Mouse (Mus musculus) kidney, adult 11 months (tissue): ENCODE results near the gene Pxk.
"Not testable (repeated sequence)": the region's sequence is repeated elsewhere in the genome, so short reads cannot be mapped to it uniquely, and the experiment has no call there.

Experiments
- DNase-seq: peaks from one replicate; pipeline ENCODE4 v3.0.0; 2022

The Pxk gene

GRCm38 (mm10) chr14:8108047-8108446 lies 10.0 kb downstream of the Pxk start:
- no peak for DNase-seq

GRCm38 (mm10) chr14:8108976-8109375 lies 11.0 kb downstream of the Pxk start:
- DNase-seq, result no peak

GRCm38 (mm10) chr14:8111545-8111944 lies 13.5 kb downstream of the Pxk start:
- DNase-seq, result peak; percentile 44

- DNase-seq, result no peak
These were observed 14.0 kb downstream of the Pxk start for GRCm38 (mm10) chr14:8112036-8112435.

- no peak for DNase-seq
These were observed 15.6 kb downstream of the Pxk start for GRCm38 (mm10) chr14:8113616-8114015.

- DNase-seq, result no peak
These were observed 16.3 kb downstream of the Pxk start for GRCm38 (mm10) chr14:8114306-8114705.

GRCm38 (mm10) chr14:8114756-8115155 lies 16.7 kb downstream of the Pxk start:
- DNase-seq, result no peak

- DNase-seq, result no peak
These were observed 17.8 kb downstream of the Pxk start for GRCm38 (mm10) chr14:8115772-8116171.

GRCm38 (mm10) chr14:8117371-8117770 lies 19.4 kb downstream of the Pxk start:
- DNase-seq, result no peak

GRCm38 (mm10) chr14:8119454-8119853 lies 21.4 kb downstream of the Pxk start:
- no peak for DNase-seq

GRCm38 (mm10) chr14:8119904-8120303 lies 21.9 kb downstream of the Pxk start:
- DNase-seq, result no peak

GRCm38 (mm10) chr14:8123141-8123540 lies 25.1 kb downstream of the Pxk start:
- DNase-seq, result no peak

- DNase-seq, result not testable (repeated sequence)
These were observed 25.6 kb downstream of the Pxk start for GRCm38 (mm10) chr14:8123611-8124010.

GRCm38 (mm10) chr14:8124046-8124881 lies 26.3 kb downstream of the Pxk start:
- no peak for DNase-seq

GRCm38 (mm10) chr14:8127971-8128370 lies 30.0 kb downstream of the Pxk start:
- no peak for DNase-seq

- DNase-seq, result no peak
These were observed 34.8 kb downstream of the Pxk start for GRCm38 (mm10) chr14:8132789-8133188.

- no peak for DNase-seq
These were observed 36.2 kb downstream of the Pxk start for GRCm38 (mm10) chr14:8134234-8134633.

- DNase-seq, result no peak
These were observed 37.1 kb downstream of the Pxk start for GRCm38 (mm10) chr14:8135130-8135529.

- DNase-seq, result no peak
These were observed 42.0 kb downstream of the Pxk start for GRCm38 (mm10) chr14:8139724-8140710.

GRCm38 (mm10) chr14:8141131-8141530 lies 43.1 kb downstream of the Pxk start:
- no peak for DNase-seq

- no peak for DNase-seq
These were observed 47.9 kb downstream of the Pxk start for GRCm38 (mm10) chr14:8145594-8146558.

- no peak for DNase-seq
These were observed 48.7 kb downstream of the Pxk start for GRCm38 (mm10) chr14:8146611-8147223.
